Mouse (Mus musculus) gastrocnemius, adult 2 months (tissue): ENCODE measurements around the gene Muc13. TPM values are rescaled to one million over a fixed set of nuclear protein-coding genes. Genes with fewer than 3 reads are reported as not detected.

Experiments used
- DNase-seq: peaks from one replicate; pipeline ENCODE4 v3.0.0; 2022
- H3K27ac ChIP-seq: fragments of 200-600 bp; 2 replicates; pipeline ENCODE4 v1.8.1; 2022; ENCODE audit warnings: mild to moderate bottlenecking
- H3K4me3 ChIP-seq: fragments of 200-600 bp; 2 replicates; pipeline ENCODE4 v1.8.1; 2022; ENCODE audit warnings: mild to moderate bottlenecking, moderate library complexity
- CTCF ChIP-seq: fragments of 200-600 bp; IDR thresholded peaks from 2 replicates; pipeline ENCODE4 v1.8.1; 2022; ENCODE audit warnings: antibody characterized with exemption, mild to moderate bottlenecking, moderate library complexity
- intact Hi-C: fragments of 180-260 bp; cut with DNase I; formaldehyde crosslinking; loops from one replicate; pipeline ENCODE4 v1.15.1; 2025
- long read RNA-seq, 2 experiments: library from polyadenylated mRNA; stranded (forward); transcript quantifications; one replicate each; pipeline ENCODE4 v2.0.0; 2021
- total RNA-seq, 2 experiments: library from RNA; stranded (reverse); gene quantifications; 2 replicates each; pipeline ENCODE4 v1.2.3; 2021

Gene Muc13
- total RNA-seq: not detected
- long read RNA-seq, experiment 1, partial matches to known transcripts: 0 of 1 reads
- long read RNA-seq, experiment 1, other reads (novel, unspliced or antisense): 1 of 1 reads
- long read RNA-seq, experiment 2: 0 reads

DNA sequence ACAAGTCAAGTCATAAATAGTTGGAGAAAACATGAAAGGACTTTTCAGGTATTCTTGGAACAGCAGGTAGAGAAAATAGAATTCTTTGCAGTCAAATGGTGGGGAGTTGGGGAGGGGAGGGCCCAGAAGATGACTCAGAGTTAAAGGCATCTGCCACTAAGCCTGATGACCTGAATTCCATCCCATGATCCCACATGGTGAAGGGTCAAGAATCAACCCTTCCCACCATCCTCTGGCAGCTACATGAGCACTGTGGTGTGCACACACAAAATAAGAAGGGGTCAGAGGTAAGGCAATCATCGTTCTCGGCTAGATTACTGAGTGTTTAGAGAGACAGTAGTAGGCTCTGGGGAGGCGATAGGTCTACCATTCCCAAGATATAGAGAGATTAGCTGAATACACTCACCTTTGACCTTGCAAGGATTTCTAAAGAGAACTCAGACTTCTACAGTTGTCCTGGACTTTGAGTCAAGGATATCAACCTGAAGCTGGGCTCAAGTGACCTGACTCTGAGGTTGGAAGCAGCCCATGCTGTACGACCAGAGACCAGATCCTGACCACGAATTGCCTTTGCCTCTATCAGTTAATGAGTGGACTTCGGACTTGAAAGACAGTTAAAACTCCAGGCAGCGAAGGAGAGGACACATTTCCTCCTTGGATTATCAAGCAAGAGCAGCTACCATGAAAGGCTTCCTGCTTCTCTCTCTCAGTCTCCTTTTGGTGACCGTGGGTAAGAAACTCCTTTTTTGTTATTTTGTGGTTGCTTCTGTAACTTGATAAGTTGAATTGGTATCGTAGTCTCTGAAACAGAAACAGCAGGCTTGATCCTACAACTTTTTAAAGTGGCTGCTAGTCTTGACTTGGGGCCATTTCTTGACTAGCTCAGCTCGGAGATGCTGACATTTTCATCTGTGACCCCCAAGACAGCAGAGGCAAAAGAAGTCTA is at the start of gene Muc13:
Muc13 (plus strand) TSS at position 192 of the 946 bp plus-strand sequence.
- no peak for TF ChIP-seq CTCF
- Histone ChIP-seq H3K27ac (no peak within 1 kb of the TSS), H3K4me3 (no peak within 1 kb of the TSS)
- intact Hi-C loops: no loop called here
- DNase-seq: no peak

DNA sequence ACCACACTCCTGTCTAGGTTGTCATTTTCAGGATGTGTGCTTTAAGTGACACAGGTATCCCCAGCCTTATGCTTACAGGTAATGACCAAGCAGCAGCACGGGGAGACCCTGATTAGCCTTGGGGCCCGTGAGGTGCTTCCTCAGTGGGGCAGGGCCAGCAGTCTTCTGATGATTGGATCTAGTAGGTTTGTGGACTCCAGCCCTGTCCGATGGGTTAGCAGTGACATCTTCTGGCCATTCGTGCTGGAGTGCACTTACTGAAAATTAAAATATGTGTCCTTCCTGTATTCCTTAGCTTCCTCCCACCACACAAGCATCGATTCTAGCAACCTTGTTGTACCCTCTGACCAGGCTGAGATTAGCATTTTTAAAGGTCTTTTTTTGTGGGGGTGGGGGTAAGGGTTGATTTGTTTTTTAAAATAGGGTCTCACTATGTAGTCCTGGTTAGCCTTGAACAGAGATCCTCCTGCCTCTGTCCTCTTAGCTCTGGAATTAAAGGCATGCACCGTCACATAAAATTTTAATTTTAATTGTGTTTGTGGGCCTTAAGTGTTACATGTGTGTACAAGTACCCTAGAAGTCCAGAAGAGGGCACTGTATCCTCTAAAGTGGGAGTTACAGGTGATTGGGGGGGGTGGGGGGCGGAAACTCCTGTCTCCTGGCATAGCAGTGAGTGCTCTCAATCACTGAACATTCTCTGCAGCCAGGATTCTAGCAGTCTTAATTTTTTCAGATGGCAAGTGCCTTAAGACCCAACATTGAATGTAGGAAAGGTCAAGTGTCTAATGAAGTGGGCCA is 49.0 kb upstream of the Muc13 start:
- peak; percentile 39 for TF ChIP-seq CTCF
- intact Hi-C loops: loop anchor here (1.0 kb wide), 1 partner anchor 53 kb away; no protein-coding TSS in a partner anchor
- no peak overlapping the region for H3K4me3 ChIP-seq
- H3K27ac ChIP-seq: no peak overlapping the region
- no peak for DNase-seq

DNA sequence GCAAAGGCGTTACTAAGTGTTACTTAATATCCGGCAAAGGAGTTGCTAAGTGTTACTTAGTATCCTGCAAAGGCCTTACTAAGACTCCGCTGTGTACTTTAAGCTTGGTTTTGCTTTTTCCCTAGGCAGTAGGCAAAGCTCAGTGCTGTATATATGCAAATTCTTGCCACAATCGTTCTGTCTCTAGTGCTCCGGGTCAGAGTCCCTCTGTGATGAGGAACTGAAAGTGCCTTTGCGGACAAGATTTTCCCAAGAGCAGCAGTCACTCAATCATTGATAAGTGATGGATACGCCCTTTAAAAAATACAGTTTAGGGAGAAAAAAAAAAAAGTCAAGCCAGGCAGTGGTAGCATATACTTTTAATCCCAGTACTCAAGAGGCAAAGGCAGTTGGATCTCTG is 48.4 kb upstream of the Muc13 start:
- H3K4me3 ChIP-seq: no peak overlapping the region
- intact Hi-C loops: loop anchor here (1.0 kb wide), 1 partner anchor 53 kb away; no protein-coding TSS in a partner anchor
- no peak for DNase-seq
- no peak overlapping the region for H3K27ac ChIP-seq
- no peak for TF ChIP-seq CTCF

DNA sequence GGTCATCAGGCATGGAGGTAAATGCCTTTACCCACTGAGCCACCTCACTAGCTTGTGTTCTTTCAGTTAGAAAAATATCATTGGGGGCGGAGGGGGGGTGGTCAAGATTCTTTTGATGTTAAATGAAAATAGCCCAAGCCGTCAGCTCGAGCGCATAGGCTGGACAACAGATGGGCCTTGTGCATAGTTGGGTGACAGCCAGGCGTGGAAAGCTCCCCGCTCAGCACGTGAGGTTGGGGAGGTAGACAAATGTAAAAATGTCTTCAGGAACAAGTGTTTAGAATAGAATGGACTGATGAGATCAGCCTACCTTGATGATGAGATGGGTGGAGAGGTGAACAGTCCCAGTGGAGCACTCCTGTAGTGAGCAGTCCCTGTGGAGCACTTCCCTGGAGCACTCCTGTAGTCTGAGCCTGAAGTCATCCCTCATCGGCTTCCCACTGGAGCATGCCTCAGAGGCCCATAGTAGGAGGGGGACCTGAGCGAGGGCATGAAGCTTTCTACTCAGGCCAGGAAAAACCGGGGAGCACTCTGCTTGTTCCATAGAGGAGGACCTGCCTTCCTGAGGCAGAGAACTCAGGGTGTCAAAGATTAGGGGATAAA is 47.7 kb upstream of the Muc13 start:
- Histone ChIP-seq H3K27ac (no peak overlapping the region), H3K4me3 (no peak overlapping the region)
- DNase-seq: no peak
- intact Hi-C loops: no loop called here
- TF ChIP-seq CTCF: no peak

DNA sequence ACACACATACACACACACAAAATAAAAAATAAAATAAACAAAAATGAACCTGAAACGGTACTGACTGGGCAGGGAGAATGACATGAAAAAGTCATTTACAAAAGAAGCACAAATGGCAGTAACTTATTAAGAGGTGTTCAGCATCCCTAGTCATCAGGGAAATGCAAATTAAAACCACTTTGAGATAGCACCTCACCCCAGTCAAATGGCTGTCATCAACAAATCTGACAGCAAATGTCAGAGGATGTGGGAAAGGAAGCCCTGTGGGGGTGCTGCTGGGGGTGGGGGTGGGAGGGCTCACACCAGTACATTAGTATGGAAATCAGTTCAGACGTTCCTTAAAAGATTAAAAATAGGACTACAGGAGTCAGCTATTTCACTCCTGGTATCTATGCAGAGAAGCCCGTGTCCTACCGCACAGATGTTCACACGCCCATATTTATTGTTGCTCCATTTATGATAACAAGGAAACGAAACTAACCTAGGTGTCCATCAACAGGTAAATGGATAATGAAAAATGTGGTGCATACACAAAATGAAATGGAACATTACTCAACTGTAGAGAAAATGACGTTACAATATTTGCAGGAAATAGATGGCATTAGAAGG is 46.4 kb upstream of the Muc13 start:
- no peak overlapping the region for H3K4me3 ChIP-seq
- no peak for TF ChIP-seq CTCF
- intact Hi-C loops: no loop called here
- no peak for DNase-seq
- no peak overlapping the region for H3K27ac ChIP-seq

DNA sequence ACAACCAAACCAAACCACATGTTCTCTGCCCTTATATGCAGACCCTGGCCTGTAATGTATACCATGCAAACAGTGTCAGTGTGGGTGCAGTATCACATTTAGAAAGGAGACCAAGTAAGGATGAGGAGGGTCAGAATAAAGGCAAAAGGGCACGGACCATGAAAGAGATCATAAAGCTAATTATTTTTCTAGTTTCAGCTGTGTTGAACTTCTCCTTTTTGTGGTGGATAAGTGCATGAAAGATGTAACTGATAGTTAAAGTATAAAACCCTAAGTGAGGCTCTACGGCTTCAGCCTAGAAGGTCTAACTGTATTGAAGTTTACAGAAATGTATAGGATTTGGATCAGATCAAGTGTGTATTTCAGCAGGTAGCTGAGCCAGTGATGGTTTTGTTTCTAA is 45.8 kb upstream of the Muc13 start:
- Histone ChIP-seq H3K4me3 (no peak overlapping the region), H3K27ac (no peak overlapping the region)
- intact Hi-C loops: no loop called here
- TF ChIP-seq CTCF: no peak
- DNase-seq: no peak

DNA sequence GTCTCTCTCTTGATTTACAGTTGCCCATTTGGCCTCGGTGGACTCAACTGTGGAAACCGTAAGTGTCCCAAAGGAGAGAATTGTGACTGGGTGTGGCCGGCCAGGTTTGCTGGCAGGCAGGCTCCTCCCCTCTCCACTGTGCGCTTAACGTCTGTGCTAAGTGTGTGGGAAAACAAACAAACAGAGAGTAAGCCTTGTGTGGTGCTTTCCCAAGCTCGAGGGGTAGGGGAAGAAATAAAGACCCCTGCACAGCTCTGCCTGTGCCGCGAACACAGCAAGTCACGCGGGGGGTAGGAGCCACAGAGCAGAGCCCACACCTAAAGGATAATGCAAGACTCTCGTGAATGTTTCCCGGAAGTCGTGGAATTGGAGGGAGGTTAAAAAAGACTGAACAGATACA is 42.7 kb upstream of the Muc13 start:
- no peak for DNase-seq
- H3K27ac ChIP-seq: no peak overlapping the region
- intact Hi-C loops: no loop called here
- no peak overlapping the region for H3K4me3 ChIP-seq
- TF ChIP-seq CTCF: no peak

DNA sequence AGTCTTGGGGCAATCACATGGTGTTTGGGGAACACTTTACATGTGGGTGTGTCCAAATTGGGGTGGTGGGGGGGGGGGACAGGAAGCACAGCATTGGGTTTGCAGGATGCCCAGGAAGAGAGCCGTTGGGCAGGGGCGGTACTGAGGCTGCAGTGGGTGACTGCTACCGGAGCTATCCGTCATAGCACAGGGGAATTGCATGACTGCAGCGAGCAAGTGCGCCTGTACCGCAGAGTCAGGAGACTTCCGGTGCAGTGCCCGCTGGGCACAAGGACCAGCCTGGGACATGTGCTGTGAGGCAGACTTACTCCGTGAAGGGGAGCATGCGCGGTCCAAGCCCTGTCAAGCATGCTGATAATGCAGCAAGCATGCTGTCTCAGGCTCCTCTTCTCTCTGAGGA is 42.2 kb upstream of the Muc13 start:
- intact Hi-C loops: no loop called here
- DNase-seq: no peak
- no peak overlapping the region for H3K4me3 ChIP-seq
- TF ChIP-seq CTCF: no peak
- no peak overlapping the region for H3K27ac ChIP-seq

DNA sequence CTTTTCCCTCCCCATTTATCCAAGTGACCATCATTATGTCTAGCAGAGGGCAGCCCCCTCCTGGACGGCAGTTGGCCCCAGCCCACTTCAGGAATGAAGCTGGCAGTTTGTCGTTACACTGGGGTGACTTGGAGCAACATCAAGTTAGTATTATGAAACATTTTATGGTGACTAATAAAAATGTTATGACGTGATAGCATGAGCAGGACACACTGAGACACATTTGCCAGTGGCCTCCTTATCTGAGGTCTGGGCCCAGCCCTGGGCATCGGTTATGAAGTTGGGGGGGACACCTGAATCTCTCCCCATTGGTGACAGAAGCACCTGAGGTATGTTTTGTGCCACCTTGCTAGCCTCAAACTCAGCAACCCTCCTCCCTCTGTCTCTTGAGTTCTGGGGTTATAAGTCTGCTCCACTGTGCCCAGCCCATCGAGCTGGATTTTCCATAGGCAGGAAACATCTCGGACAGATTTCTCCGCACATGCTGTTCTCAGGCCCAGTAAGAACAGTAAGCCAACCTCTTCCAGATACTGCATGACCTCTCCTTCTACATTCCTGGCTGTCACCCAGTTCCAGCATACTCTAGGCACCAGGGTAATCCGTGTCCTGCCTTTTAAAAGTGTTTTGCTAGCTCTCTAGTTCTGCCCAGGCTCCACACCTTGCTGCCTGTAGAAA is 40.8 kb upstream of the Muc13 start:
- no peak for DNase-seq
- no peak for TF ChIP-seq CTCF
- Histone ChIP-seq H3K27ac (peak overlapping the region; percentile 46), H3K4me3 (no peak overlapping the region)
- intact Hi-C loops: no loop called here

DNA sequence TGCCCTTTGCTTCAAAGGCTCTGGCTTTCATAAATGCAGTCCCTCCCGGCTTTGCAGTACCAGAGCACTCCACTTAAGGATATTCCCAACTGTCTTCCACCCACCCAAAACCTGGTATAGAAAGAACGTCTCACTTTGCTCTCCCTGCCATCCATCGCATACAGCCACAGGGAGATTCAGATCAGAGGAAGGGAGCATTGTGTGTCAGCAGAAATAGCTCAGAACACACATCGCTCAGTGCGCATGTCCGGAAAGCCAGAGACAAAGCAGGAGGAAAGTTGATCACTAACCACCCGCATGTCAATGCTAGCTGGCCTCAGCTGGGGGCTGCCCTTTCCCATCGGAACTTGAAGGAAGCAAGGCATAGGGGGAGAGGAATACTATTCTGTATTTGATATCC is 38.5 kb upstream of the Muc13 start:
- no peak for DNase-seq
- no peak for TF ChIP-seq CTCF

DNA sequence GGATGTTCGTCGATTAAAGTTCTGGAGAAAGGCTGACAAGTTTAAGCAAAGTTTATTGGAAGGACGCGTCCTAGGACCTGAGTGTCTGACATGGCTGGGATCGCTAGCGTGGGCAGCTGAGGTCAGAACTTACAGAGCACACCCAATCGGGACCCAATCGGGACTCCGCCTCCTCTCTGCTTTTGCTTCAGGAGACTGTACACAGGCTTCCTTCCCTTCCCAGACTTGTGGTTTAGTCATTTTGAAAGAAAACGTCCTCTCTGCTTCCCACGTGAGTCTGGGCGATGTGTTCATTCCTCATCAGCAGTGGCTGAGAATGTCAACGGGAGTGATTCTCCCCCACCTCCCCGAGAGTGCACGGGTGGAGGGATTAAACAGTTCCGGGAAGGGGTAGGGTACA is 37.9 kb upstream of the Muc13 start:
- intact Hi-C loops: no loop called here

More for the DNA sequence above, 38.5 kb upstream of the Muc13 start:
- intact Hi-C loops: no loop called here
- Histone ChIP-seq H3K4me3 (no peak overlapping the region), H3K27ac (no peak overlapping the region)

DNA sequence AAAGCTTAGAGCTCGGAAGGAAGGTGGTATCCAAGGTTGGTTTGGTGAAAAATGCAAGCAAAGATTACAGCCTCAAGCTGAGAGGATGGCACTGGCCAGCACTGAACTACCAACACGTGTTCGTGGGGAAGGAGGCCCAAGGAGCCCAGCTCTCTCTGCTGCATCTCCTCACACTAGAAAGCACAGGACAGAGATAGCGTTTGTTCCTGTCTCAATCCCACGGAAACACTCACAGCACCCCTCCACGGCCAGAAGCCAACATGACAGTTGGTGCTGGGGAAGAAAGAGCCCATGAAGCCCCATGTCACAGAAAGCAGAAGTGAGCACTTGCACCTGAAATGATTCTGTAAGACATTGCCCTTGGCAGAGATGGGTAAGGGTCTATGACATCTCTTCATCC is 37.4 kb upstream of the Muc13 start:
- no peak overlapping the region for H3K27ac ChIP-seq
- DNase-seq: no peak
- TF ChIP-seq CTCF: no peak
- intact Hi-C loops: no loop called here
- H3K4me3 ChIP-seq: no peak overlapping the region

More for the DNA sequence above, 37.9 kb upstream of the Muc13 start:
- no peak overlapping the region for H3K27ac ChIP-seq
- DNase-seq: no peak
- no peak overlapping the region for H3K4me3 ChIP-seq
- TF ChIP-seq CTCF: no peak
